Mouse (Mus musculus) ES-E14 (cell line): Measurements from ENCODE around the gene Fam178b.

Experiments
- CHD2 ChIP-seq: IDR thresholded peaks from 2 replicates; pipeline ENCODE4 v1.6.1; 2014; ENCODE audit warnings: mild to moderate bottlenecking, low read depth, low read length, inconsistent platforms
- HCFC1 ChIP-seq: IDR thresholded peaks from 2 replicates; pipeline ENCODE4 v1.6.1; 2012; ENCODE audit warnings: low read length, inconsistent platforms, borderline replicate concordance; ENCODE audit not compliant: insufficient read depth
- ZC3H11A ChIP-seq: IDR thresholded peaks from 2 replicates; pipeline ENCODE4 v1.6.1; 2012; ENCODE audit warnings: low read depth, mild to moderate bottlenecking, inconsistent platforms, low read length, borderline replicate concordance

GRCm38 (mm10) chr1:36588476-36589450 lies 94.2 kb downstream of the Fam178b start:
- TF ChIP-seq HCFC1: no peak
- TF ChIP-seq ZC3H11A: no peak
- TF ChIP-seq CHD2: no peak
